Mouse (Mus musculus) liver, adult 2 months (tissue): ENCODE results near the gene Shisa5. TPM values are rescaled to one million over a fixed set of nuclear protein-coding genes. Genes with fewer than 3 reads are reported as not detected.

Experiments used
- DNase-seq: peaks from one replicate; pipeline ENCODE4 v3.0.0-alpha.2; 2011; ENCODE audit warnings: low read depth, low spot score; ENCODE audit errors: extremely low read depth
- H3K27ac ChIP-seq: fragments of 200-500 bp; replicated peaks from 2 replicates; pipeline ENCODE4 v1.5.1; 2012; ENCODE audit warnings: low read depth, mild to moderate bottlenecking, control low read depth, inconsistent platforms, low read length; ENCODE audit not compliant: insufficient read depth
- H3K27me3 ChIP-seq: fragments of 200-500 bp; 2 replicates; pipeline ENCODE4 v1.6.1; 2012; ENCODE audit warnings: mild to moderate bottlenecking, moderate library complexity, low read length, inconsistent platforms; ENCODE audit not compliant: control insufficient read depth, insufficient read depth
- H3K36me3 ChIP-seq: fragments of 200-500 bp; 2 replicates; pipeline ENCODE4 v1.6.1; 2012; ENCODE audit warnings: low read length, inconsistent platforms; ENCODE audit not compliant: control insufficient read depth, insufficient read depth
- H3K4me1 ChIP-seq: fragments of 200-500 bp; 2 replicates; pipeline ENCODE4 v1.6.1; 2011; ENCODE audit warnings: low read length; ENCODE audit not compliant: control insufficient read depth, insufficient read depth
- H3K4me3 ChIP-seq: fragments of 200-500 bp; 2 replicates; pipeline ENCODE4 v1.5.1; 2011; ENCODE audit warnings: low read depth, mild to moderate bottlenecking, control low read depth, low read length, moderate library complexity; ENCODE audit not compliant: insufficient read depth
- H3K79me2 ChIP-seq: fragments of 200-500 bp; 2 replicates; pipeline ENCODE4 v1.6.1; 2012; ENCODE audit warnings: inconsistent platforms, mild to moderate bottlenecking, low read length, moderate library complexity; ENCODE audit not compliant: control insufficient read depth, insufficient read depth
- H3K9ac ChIP-seq: fragments of 200-500 bp; 2 replicates; pipeline ENCODE4 v1.6.1; 2012; ENCODE audit warnings: low read depth, mild to moderate bottlenecking, control low read depth, inconsistent platforms, low read length
- CTCF ChIP-seq: fragments of 200-500 bp; IDR thresholded peaks from 2 replicates; pipeline ENCODE4 v1.5.1; 2011; ENCODE audit warnings: low read depth, low read length, control low read depth
- POLR2A ChIP-seq: fragments of 200-500 bp; IDR thresholded peaks from 2 replicates; pipeline ENCODE4 v1.6.1; 2011; ENCODE audit warnings: low read length, control low read depth; ENCODE audit not compliant: insufficient read depth; ENCODE audit errors: extremely low read depth
- WGBS: fragments of 180-500 bp; shearing (Covaris S2); methylation state at CpG from one replicate; pipeline ENCODE4 v1.1.7; 2018; 5-methylcytosine and 5-hydroxymethylcytosine counted together
- polyA plus RNA-seq: library from polyadenylated mRNA; depleted of rRNA; stranded (reverse); fragments of >200 nt; gene quantifications from 2 replicates; pipeline ENCODE4 v1.2.3, GENCODE M21; 2012
- total RNA-seq: library from RNA; depleted of rRNA; stranded (reverse); fragments of >200 nt; gene quantifications from 2 replicates; pipeline ENCODE4 v1.2.3, GENCODE M21; 2014

The Shisa5 gene
- total and polyA plus RNA-seq, 2 experiments, result 23.8 to 205 TPM

DNA sequence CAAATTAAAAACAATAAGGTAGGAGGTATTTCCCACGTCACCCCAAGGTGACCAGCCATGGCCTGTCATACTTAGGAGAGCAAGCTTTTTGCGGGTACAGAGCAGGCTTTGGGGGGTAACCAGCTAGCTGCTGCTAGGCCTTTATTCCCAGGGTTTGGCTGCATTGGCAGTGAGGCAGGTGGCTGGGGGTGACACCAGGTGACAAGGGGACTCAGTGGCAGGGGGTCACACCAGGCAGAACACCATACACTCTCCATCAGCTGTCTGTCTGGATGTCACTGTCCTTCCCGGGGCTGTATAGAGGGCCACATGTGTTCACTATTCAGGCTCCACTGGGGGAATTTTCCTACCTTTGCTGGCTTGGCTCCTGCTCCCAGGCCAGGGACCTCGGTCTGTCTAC lies 18.6 kb downstream of the Shisa5 start:
- peaks cover 11% of the 10 kb centered on the region; the same call in 1 of the 2 replicates for H3K79me2 ChIP-seq
- DNase-seq, result no peak
- no peaks in the 10 kb centered on the region for H3K36me3 ChIP-seq
- H3K27ac ChIP-seq, result no peak overlapping the region
- no peaks in the 10 kb centered on the region for H3K27me3 ChIP-seq
- TF ChIP-seq CTCF, result no peak
- TF ChIP-seq POLR2A, result no peak
- H3K4me3 ChIP-seq, result no peak overlapping the region
- H3K4me1 ChIP-seq, result peaks cover 12% of the 10 kb centered on the region
- H3K9ac ChIP-seq, result no peak overlapping the region
- WGBS, result 89% methylated on average over 4 of the region's 4 CpGs

DNA sequence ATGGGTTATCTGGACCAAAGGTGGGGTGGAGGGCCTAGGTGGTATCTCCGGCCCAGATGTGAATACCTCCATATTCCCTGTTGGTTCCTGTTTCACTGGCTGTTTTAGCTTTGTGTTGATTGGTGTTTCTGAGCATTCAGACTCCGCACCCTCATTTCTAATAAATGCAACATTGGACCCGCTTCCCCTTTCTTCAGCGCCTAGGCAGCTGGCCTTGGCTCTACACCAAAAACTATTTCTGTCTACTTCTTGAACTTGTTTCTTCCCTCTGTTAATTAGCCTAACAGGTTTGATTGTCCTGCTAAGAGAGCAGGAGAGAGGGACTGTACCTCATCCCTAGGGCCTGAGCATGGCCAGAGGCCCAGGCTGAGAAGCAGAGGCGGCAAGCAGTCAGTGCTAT lies 19.2 kb downstream of the Shisa5 start:
- peak; percentile 22 for DNase-seq
- Histone ChIP-seq H3K27me3 (no peaks in the 10 kb centered on the region), H3K79me2 (peaks cover 11% of the 10 kb centered on the region; the same call in 1 of the 2 replicates), H3K27ac (peak overlapping the region; percentile 26), H3K9ac (no peak overlapping the region), H3K36me3 (no peaks in the 10 kb centered on the region), H3K4me1 (peaks cover 12% of the 10 kb centered on the region), H3K4me3 (no peak overlapping the region)
- WGBS, result 86% methylated on average over 5 of the region's 5 CpGs
- no peak for TF ChIP-seq CTCF
- TF ChIP-seq POLR2A, result no peak

DNA sequence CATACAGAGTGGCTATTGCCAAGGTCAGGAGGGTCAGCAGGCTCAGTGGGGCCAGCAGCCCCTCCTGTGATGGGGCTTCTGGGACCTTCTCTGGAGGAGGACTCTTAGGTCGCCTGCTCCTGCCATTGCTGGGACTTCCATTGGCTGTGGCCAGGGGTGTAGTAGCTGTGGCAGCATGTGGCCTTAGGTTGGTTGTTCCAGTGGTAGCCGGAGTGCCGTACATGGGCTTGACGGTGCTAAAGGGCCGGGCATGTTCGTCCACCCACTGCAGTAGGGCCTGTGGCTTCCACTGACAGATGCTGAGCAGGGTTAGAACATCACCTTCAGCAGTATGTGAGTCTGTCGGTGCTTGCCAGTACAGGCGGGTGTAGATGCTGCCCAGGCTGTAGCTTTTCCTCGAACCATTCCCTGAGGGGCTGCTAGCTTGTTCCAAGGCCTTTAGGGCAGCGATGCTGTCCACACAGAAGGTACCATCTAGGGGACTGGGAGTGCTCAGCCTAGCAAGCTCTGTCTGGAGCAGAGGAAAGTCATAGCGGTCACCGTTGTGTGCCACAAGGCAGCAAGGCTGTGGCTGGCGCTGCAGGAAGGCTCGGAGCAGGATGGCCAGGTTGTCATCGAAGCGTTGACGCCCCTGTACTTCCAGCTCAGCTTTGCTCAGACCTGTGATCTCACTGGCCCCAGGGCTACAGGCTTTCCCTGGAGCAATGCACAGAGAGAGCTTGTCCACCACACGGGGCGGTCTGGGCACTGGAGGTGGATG lies 19.8 kb downstream of the Shisa5 start:
- Histone ChIP-seq H3K27me3 (no peaks in the 10 kb centered on the region), H3K4me3 (peak overlapping the region; percentile 31), H3K36me3 (no peaks in the 10 kb centered on the region), H3K9ac (peak overlapping the region; percentile 68), H3K4me1 (peaks cover 12% of the 10 kb centered on the region), H3K79me2 (peaks cover 11% of the 10 kb centered on the region; the same call in 1 of the 2 replicates), H3K27ac (peak overlapping the region; percentile 41)
- TF ChIP-seq POLR2A (no peak), CTCF (no peak)
- DNase-seq, result no peak
- WGBS, result 86% methylated on average over 19 of the region's 19 CpGs

DNA sequence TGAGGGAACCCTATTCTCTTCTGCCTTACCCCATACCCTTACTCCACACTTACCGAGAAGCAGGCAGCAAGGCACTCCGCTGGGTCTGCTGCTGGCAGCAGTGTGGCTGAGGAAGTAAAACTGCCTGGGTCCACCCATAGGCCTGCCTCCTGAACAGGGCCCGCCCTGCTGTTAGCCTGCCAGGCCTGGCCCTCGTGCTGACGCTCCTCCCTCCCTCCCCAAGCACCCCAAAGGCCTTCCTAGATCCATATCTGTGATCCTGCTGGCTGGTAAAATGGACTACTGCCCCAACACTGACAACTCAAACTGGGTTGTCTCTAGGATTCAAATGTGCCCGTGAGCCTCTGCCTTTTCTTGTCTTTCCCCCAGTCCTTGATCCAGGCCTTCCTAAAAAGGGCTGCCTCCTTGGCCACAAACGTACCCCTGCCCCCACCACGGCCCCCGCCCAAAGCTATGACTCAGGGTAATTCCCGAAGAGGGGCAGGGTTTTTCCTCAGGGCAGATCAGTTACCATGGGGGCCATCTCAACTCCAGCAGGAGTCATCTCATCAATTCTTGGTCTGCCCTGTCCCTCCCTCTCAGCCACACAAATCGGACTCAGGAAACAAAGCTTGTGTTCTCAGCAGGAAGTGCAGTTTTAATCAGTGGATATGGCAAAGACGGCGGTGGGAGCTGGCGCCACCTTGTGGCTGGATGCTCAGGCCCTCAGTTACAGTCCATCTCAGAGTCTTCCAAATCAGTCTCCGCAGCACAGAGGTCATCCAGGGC lies 21.0 kb downstream of the Shisa5 start, which contains the start of gene Trex1:
TSS of gene Trex1 (minus strand) at position 599 of the 768 bp plus-strand sequence.
- no peaks in the 10 kb centered on the region for H3K27me3 ChIP-seq
- 2% methylated on average over 15 of the region's 15 CpGs for WGBS
- peaks cover 12% of the 10 kb centered on the region for H3K4me1 ChIP-seq
- TF ChIP-seq CTCF (peak; percentile 98), POLR2A (peak; percentile 90)
- peak within 1 kb of the TSS; percentile 68 for H3K9ac ChIP-seq
- H3K4me3 ChIP-seq, result peak within 1 kb of the TSS; percentile 50
- peak within 1 kb of the TSS; percentile 82 for H3K27ac ChIP-seq
- H3K36me3 ChIP-seq, result no peaks in the 10 kb centered on the region
- DNase-seq, result peak; percentile 90
- H3K79me2 ChIP-seq, result peaks cover 11% of the 10 kb centered on the region; the same call in 1 of the 2 replicates

DNA sequence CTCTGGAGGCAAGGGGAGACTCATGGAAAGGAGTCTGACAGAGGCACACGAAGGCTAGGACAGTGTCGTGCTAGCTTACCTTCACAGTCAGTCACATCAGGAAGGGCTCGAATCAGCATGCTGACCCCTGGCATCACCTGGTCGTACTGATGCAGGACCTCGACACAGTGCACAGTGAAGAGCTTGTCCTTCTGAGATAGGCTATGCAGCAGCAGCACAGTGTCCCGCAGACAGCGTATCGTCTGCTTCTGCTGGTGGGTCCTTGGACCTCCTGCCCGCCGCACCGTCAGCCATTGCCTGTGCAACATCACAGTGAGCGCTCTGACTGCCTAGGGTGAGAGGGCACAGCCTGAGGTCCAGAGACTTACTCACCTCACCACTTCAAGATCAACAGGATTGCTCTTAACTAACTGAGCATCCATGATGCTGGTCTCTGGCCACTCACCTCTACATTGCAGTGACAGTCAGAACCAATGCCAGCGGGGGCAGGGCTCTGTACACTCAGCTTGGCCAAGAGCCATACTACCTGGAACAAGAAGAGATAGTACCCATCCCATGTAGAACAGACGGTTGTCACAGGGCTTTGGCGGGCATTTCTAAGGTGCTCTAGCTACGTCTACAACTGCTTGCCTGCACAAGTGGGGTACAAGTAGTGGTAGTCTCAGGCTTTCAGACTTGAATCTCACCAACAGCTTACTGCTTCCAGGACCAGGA lies 22.0 kb downstream of the Shisa5 start:
- WGBS, result 88% methylated on average over 16 of the region's 16 CpGs
- peaks cover 2% of the 10 kb centered on the region; the same call in 1 of the 2 replicates for H3K36me3 ChIP-seq
- no peak for DNase-seq

More for the DNA sequence above, 22.0 kb downstream of the Shisa5 start:
- H3K4me1 ChIP-seq, result peaks cover 9% of the 10 kb centered on the region
- H3K79me2 ChIP-seq, result peaks cover 11% of the 10 kb centered on the region; the same call in 1 of the 2 replicates
- no peak overlapping the region for H3K27ac ChIP-seq
- TF ChIP-seq POLR2A, result no peak
- no peak for TF ChIP-seq CTCF
- no peak overlapping the region for H3K4me3 ChIP-seq
- no peaks in the 10 kb centered on the region for H3K27me3 ChIP-seq
- H3K9ac ChIP-seq, result no peak overlapping the region
